Mouse (Mus musculus) ES-E14 (cell line): Measurements from ENCODE around the gene Chn1. TPM values are rescaled to one million over a fixed set of nuclear protein-coding genes. Genes with fewer than 3 reads are reported as not detected.

Experiments
- DNase-seq: peaks from one replicate; pipeline ENCODE4 v3.0.0-alpha.2; 2013; ENCODE audit warnings: low read depth, low spot score
- H3K27ac ChIP-seq: 2 replicates; pipeline ENCODE4 v1.5.1; 2012; ENCODE audit warnings: low read depth, mild to moderate bottlenecking, low read length, moderate library complexity, mixed read lengths; ENCODE audit not compliant: poor library complexity, insufficient read depth, severe bottlenecking
- H3K36me3 ChIP-seq: 2 replicates; pipeline ENCODE4 v1.6.1; 2012; ENCODE audit warnings: mild to moderate bottlenecking, low read length, moderate library complexity, mixed read lengths; ENCODE audit not compliant: control insufficient read depth, poor library complexity, insufficient read depth, severe bottlenecking
- H3K4me1 ChIP-seq, 2 experiments: fragments of 150-350 bp in 1 of 2; sonication (generic) in 1 of 2; 2 replicates each; pipeline ENCODE4 v1.6.1; 2012; ENCODE audit warnings: low read length in 2 of 2, mild to moderate bottlenecking in 1 of 2, mixed read lengths in 1 of 2; ENCODE audit not compliant: control insufficient read depth in 2 of 2, insufficient read depth in 2 of 2, poor library complexity in 1 of 2
- H3K4me3 ChIP-seq, 2 experiments: fragments of 150-350 bp in 1 of 2; sonication (generic) in 1 of 2; 2 replicates each; pipeline ENCODE4 v1.5.1; 2012; ENCODE audit warnings: low read length in 2 of 2, low read depth in 1 of 2, mild to moderate bottlenecking in 1 of 2, mixed read lengths in 1 of 2; ENCODE audit not compliant: insufficient read depth in 1 of 2, poor library complexity in 1 of 2, severe bottlenecking in 1 of 2
- H3K9ac ChIP-seq: 2 replicates; pipeline ENCODE4 v1.6.1; 2012; ENCODE audit warnings: low read depth, mild to moderate bottlenecking, low read length, mixed read lengths; ENCODE audit not compliant: poor library complexity, insufficient read depth, severe bottlenecking
- H3K9me3 ChIP-seq: fragments of 150-350 bp; sonication (generic); 2 replicates; pipeline ENCODE4 v1.6.1; 2012; ENCODE audit warnings: low read depth, mild to moderate bottlenecking, low read length; ENCODE audit not compliant: control insufficient read depth, insufficient read depth
- CHD2 ChIP-seq: IDR thresholded peaks from 2 replicates; pipeline ENCODE4 v1.6.1; 2014; ENCODE audit warnings: mild to moderate bottlenecking, low read depth, low read length, inconsistent platforms
- HCFC1 ChIP-seq: IDR thresholded peaks from 2 replicates; pipeline ENCODE4 v1.6.1; 2012; ENCODE audit warnings: low read length, inconsistent platforms, borderline replicate concordance; ENCODE audit not compliant: insufficient read depth
- MAFK ChIP-seq: IDR thresholded peaks from 2 replicates; pipeline ENCODE4 v1.6.1; 2014; ENCODE audit warnings: mild to moderate bottlenecking, low read depth, low read length, inconsistent platforms; ENCODE audit not compliant: insufficient read depth
- ZC3H11A ChIP-seq: IDR thresholded peaks from 2 replicates; pipeline ENCODE4 v1.6.1; 2012; ENCODE audit warnings: low read depth, mild to moderate bottlenecking, inconsistent platforms, low read length, borderline replicate concordance
- ZNF384 ChIP-seq: IDR thresholded peaks from 2 replicates; pipeline ENCODE4 v1.6.1; 2012; ENCODE audit warnings: low read depth, low read length, inconsistent platforms
- in situ Hi-C, 2 experiments: fragments of 600-800 bp; cut with MboI; formaldehyde crosslinking; loops; one replicate each; pipeline ENCODE4 v1.15.1; 2025; ENCODE audit warnings: low sequenced_read_pairs in 2 of 2, inconsistent platforms in 1 of 2; ENCODE audit not compliant: unreplicated experiment in 2 of 2
- total RNA-seq: library from RNA; depleted of rRNA; stranded (reverse); fragments of 300-350 nt; gene quantifications from 2 replicates; pipeline ENCODE4 v1.2.3, GENCODE M21; 2012

Chn1 gene
- total RNA-seq, 1 experiment, result 21.6 TPM

DNA sequence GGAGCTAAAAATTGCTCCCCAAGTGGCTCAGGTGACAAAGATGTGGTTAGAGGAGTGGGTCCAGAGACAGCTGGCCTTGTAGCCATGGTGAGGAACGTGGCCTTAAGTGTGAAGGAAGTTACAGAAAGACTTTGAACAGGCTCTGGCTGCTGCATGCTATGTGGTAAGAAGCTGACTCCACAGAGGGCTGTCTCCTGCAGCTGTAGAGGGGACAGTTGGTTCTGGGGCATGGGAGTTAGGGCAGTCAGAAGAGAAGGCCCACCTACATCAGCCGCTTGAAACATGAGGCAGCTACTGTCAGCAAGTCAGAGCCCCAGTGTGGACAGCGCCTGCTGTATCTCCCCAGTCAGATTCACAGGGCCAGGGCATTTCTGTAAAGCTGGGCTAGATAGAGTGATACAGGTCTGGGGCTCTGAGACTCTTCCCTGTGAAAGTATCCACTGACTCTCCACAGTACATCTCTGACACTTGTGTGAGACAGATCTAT, 165.4 kb downstream of the Chn1 start:
- no peak overlapping the region for H3K4me3 ChIP-seq
- H3K9me3 ChIP-seq, result no peaks in the 10 kb centered on the region
- in situ Hi-C loops, result no loop called here
- peaks cover 3% of the 10 kb centered on the region; the same call in 1 of the 2 replicates for H3K36me3 ChIP-seq
- DNase-seq, result no peak
- no peak overlapping the region for H3K27ac ChIP-seq
- H3K4me1 ChIP-seq, result peaks cover 0 to 7% of the 10 kb centered on the region in 2 experiments; a peak in 2 of 4 replicates
- no peak overlapping the region for H3K9ac ChIP-seq
- TF ChIP-seq ZNF384 (no peak), CHD2 (no peak), MAFK (no peak), HCFC1 (no peak), ZC3H11A (no peak)

DNA sequence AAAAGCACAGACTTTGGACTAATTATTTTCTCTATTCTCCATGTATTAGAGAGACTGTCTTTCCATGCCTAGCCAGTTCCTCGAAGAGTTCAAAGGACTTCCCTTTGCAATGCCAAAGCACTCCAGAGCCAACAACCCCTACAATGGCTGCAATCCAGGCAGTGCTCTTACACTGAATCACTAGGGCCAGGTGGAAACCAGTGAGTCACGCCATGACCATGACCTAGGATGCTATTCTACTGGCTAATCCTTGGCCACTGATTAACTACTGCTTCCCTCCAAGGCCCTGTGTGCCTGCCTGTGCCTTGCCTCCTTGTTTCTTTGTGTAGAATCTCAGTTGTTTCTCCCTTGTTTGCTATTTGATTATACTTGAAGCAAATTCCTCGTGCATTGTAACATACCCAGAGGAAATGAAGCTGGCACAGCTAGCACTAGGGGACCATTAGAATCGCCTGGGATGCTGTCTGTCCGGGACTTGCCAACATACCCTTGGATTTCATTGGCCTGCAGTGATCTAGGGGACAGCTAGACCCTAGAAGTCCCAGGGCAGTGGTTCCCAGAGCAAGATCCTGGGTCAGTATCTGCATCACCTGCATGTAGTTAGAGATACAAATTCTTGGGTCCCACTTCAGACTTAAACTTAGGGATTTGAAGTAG, 166.0 kb downstream of the Chn1 start:
- DNase-seq, result no peak
- in situ Hi-C loops, result no loop called here
- Histone ChIP-seq H3K27ac (no peak overlapping the region), H3K9me3 (no peaks in the 10 kb centered on the region), H3K36me3 (peaks cover 3% of the 10 kb centered on the region; the same call in 1 of the 2 replicates), H3K4me3 (no peak overlapping the region), H3K9ac (no peak overlapping the region), H3K4me1 (peaks cover 0 to 7% of the 10 kb centered on the region in 2 experiments; a peak in 2 of 4 replicates)
- no peak for TF ChIP-seq ZNF384
- no peak for TF ChIP-seq HCFC1
- TF ChIP-seq ZC3H11A, result no peak
- TF ChIP-seq CHD2, result no peak
- no peak for TF ChIP-seq MAFK

DNA sequence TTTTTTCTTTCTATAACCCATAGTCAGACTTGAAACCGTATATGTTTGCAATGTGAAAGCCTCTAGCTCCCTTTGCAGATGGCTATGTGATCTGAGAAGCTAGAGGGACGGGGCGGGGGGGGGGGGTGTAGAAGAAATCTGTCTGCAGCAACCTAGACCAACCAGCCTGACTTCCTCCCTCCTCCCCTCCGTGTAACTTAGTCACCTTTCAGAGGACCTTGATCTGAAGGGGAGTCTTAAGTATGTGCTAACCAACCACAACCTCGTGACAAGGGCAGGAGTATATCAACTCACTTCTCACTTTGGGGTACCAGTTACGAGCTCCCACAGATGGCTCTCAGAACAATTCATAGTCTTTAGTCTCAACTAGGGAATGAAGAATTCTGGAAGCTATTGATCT, 166.8 kb downstream of the Chn1 start:
- no peak overlapping the region for H3K27ac ChIP-seq
- in situ Hi-C loops, result no loop called here
- H3K4me3 ChIP-seq, result no peak overlapping the region
- TF ChIP-seq MAFK, result no peak
- no peak for TF ChIP-seq ZC3H11A
- no peak for TF ChIP-seq ZNF384
- TF ChIP-seq HCFC1, result no peak
- no peak for TF ChIP-seq CHD2
- no peak overlapping the region for H3K9ac ChIP-seq
- DNase-seq, result no peak
- peaks cover 0 to 7% of the 10 kb centered on the region in 2 experiments; a peak in 2 of 4 replicates for H3K4me1 ChIP-seq
- peaks cover 3% of the 10 kb centered on the region; the same call in 1 of the 2 replicates for H3K36me3 ChIP-seq
- H3K9me3 ChIP-seq, result no peaks in the 10 kb centered on the region

DNA sequence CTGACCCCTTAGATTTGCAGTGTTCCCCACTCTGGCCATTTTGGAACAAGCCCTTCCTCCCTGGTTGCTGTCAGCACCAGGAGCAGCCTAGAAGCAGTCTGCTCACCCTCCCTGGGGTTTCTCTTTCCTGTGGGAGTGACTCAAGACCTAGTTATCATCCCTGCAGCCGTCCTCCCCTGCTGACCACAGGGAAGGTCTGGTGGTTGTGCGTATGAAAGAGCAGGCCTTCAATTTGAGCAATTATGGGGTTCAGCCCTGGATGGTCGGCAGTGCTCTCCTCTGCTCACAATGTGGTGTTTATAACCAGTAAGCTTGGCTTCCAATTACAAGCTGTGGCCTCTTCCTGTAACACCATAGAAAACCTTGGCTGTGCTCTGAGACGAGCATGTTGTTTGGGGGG, 167.5 kb downstream of the Chn1 start:
- Histone ChIP-seq H3K4me3 (no peak overlapping the region), H3K4me1 (peaks cover 0 to 7% of the 10 kb centered on the region in 2 experiments; a peak in 2 of 4 replicates), H3K9ac (no peak overlapping the region), H3K9me3 (no peaks in the 10 kb centered on the region), H3K36me3 (peaks cover 3% of the 10 kb centered on the region; the same call in 1 of the 2 replicates), H3K27ac (no peak overlapping the region)
- no peak for DNase-seq
- TF ChIP-seq ZC3H11A, result no peak
- no peak for TF ChIP-seq HCFC1
- no peak for TF ChIP-seq CHD2
- no peak for TF ChIP-seq ZNF384
- no peak for TF ChIP-seq MAFK
- in situ Hi-C loops, result no loop called here

DNA sequence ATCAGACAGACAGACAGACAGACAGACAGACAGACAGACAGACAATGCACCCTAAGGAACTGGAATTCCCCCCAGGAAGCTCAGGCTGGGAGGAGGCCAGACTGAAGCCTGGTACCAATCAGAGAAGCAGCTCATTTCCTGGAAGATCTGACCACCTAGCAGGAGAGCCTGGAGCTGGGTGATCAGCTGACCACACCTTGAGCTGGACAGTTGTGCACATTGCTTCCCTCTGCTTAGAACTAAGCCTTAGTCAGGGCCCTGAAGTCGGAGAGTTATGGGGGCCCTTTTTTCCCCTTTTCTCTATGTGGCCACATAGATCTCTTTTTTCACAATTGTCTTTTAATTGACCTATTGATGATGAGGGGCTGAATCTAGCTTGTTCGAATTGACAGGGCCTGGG, 168.0 kb downstream of the Chn1 start:
- Histone ChIP-seq H3K4me3 (no peak overlapping the region), H3K9ac (no peak overlapping the region), H3K9me3 (no peaks in the 10 kb centered on the region), H3K27ac (no peak overlapping the region), H3K4me1 (peaks cover 0 to 7% of the 10 kb centered on the region in 2 experiments; a peak in 2 of 4 replicates), H3K36me3 (no peaks in the 10 kb centered on the region)
- in situ Hi-C loops, result no loop called here
- TF ChIP-seq HCFC1, result no peak
- TF ChIP-seq ZNF384, result no peak
- no peak for TF ChIP-seq ZC3H11A
- TF ChIP-seq CHD2, result no peak
- TF ChIP-seq MAFK, result no peak
- no peak for DNase-seq
